Mouse (Mus musculus) E14TG2a.4 (cell line): ENCODE measurements around the gene Mtx1.

Experiments used
- H3K27me3 ChIP-seq: 2 replicates; pipeline ENCODE4 v1.6.1; 2014; ENCODE audit warnings: low read length, control low read depth; ENCODE audit not compliant: insufficient read depth
- H3K36me3 ChIP-seq: 2 replicates; pipeline ENCODE4 v1.6.1; 2014; ENCODE audit warnings: low read length, control low read depth; ENCODE audit not compliant: insufficient read depth
- H3K4me1 ChIP-seq: replicated peaks from 2 replicates; pipeline ENCODE4 v1.6.1; 2014; ENCODE audit warnings: low read depth, low read length, control low read depth
- H3K4me3 ChIP-seq: replicated peaks from 2 replicates; pipeline ENCODE4 v1.5.1; 2014; ENCODE audit warnings: mild to moderate bottlenecking, low read length
- H3K9me3 ChIP-seq: 2 replicates; pipeline ENCODE4 v1.6.1; 2014; ENCODE audit warnings: low read length, control low read depth
- CTCF ChIP-seq: conservative IDR thresholded peaks from 2 replicates; pipeline ENCODE4 v1.5.1; 2014; ENCODE audit warnings: low read length
- NANOG ChIP-seq: IDR thresholded peaks from 2 replicates; pipeline ENCODE4 v1.6.1; 2014; ENCODE audit warnings: borderline replicate concordance, low read length, mixed read lengths
- POU5F1 ChIP-seq: IDR thresholded peaks from 2 replicates; pipeline ENCODE4 v1.6.1; 2014; ENCODE audit warnings: low read length, borderline replicate concordance

Gene Mtx1

DNA sequence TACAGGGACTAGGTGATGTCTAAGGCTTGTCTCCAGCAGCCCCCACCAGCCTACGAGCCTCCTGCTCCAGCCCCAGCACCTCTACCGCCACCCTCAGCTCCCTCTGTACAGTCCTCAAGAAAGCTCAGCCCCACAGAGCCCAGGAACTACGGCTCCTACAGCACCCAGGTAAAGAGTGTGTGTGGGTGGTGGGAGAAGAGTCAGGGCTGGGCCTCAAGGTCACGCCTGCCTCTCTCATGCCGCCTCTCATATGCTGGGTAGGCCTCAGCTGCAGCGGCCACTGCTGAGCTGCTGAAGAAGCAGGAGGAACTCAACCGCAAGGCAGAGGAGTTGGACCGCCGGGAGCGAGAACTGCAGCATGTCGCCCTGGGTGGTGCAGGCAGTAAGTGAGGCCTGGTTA lies 47.8 kb downstream of the Mtx1 start:
- Histone ChIP-seq H3K4me1 (peaks cover 62% of the 10 kb centered on the region), H3K27me3 (peaks cover 4% of the 10 kb centered on the region), H3K4me3 (peak overlapping the region; percentile 93), H3K9me3 (no peaks in the 10 kb centered on the region), H3K36me3 (peaks cover 73% of the 10 kb centered on the region)
- TF ChIP-seq NANOG (no peak), POU5F1 (no peak), CTCF (no peak)

- H3K36me3 ChIP-seq: peaks cover 83% of the 10 kb centered on the region
- TF ChIP-seq CTCF (no peak), NANOG (no peak), POU5F1 (no peak)
- H3K4me1 ChIP-seq: peaks cover 53% of the 10 kb centered on the region
- no peaks in the 10 kb centered on the region for H3K9me3 ChIP-seq
- peak overlapping the region; percentile 93 for H3K4me3 ChIP-seq
- H3K27me3 ChIP-seq: no peaks in the 10 kb centered on the region
These were observed 48.8 kb downstream of the Mtx1 start for GRCm38 (mm10) chr3:89178107-89178385.

- Histone ChIP-seq H3K27me3 (no peaks in the 10 kb centered on the region), H3K4me1 (peaks cover 48% of the 10 kb centered on the region), H3K4me3 (peak within 1 kb of the TSS; percentile 93), H3K36me3 (peaks cover 86% of the 10 kb centered on the region), H3K9me3 (no peaks in the 10 kb centered on the region)
- 0 out of 2 replicates have a peak, but pooled peaks have one; percentile 0 for TF ChIP-seq CTCF
- TF ChIP-seq NANOG: no peak
- no peak for TF ChIP-seq POU5F1
These were observed 49.4 kb downstream of the Mtx1 start, which contains the start of gene Scamp3 for GRCm38 (mm10) chr3:89177242-89178106. Gene Scamp3 (plus strand): TSS chr3:89177473.

DNA sequence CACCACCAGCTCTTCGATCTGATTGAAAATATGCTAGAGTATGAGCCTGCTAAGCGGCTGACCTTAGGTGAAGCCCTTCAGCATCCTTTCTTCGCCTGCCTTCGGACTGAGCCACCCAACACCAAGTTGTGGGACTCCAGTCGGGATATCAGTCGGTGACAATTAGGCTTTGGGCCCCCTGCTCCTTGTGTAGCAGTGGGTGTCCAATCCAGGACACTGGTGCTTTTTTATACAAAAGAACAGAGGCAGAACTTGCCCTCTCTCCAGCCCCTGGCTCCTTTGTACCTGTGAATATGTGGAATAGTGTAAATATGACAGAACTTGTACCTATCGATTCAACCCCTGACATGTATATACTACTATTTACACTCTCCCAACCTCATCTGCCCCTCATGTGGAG lies 50.5 kb downstream of the Mtx1 start:
- no peaks in the 10 kb centered on the region for H3K9me3 ChIP-seq
- no peaks in the 10 kb centered on the region for H3K27me3 ChIP-seq
- no peak overlapping the region for H3K4me3 ChIP-seq
- peaks cover 38% of the 10 kb centered on the region for H3K4me1 ChIP-seq
- no peak for TF ChIP-seq NANOG
- H3K36me3 ChIP-seq: peaks cover 85% of the 10 kb centered on the region

GRCm38 (mm10) chr3:89175544-89175943 lies 51.3 kb downstream of the Mtx1 start:
- Histone ChIP-seq H3K4me1 (peaks cover 29% of the 10 kb centered on the region), H3K27me3 (no peaks in the 10 kb centered on the region), H3K9me3 (no peaks in the 10 kb centered on the region), H3K4me3 (no peak overlapping the region), H3K36me3 (peaks cover 85% of the 10 kb centered on the region)
- TF ChIP-seq POU5F1 (no peak), NANOG (no peak)

GRCm38 (mm10) chr3:89174844-89175243 lies 52.0 kb downstream of the Mtx1 start:
- TF ChIP-seq NANOG: no peak
- Histone ChIP-seq H3K9me3 (no peaks in the 10 kb centered on the region), H3K27me3 (no peaks in the 10 kb centered on the region), H3K4me1 (peaks cover 27% of the 10 kb centered on the region), H3K4me3 (no peak overlapping the region), H3K36me3 (peaks cover 85% of the 10 kb centered on the region)

DNA sequence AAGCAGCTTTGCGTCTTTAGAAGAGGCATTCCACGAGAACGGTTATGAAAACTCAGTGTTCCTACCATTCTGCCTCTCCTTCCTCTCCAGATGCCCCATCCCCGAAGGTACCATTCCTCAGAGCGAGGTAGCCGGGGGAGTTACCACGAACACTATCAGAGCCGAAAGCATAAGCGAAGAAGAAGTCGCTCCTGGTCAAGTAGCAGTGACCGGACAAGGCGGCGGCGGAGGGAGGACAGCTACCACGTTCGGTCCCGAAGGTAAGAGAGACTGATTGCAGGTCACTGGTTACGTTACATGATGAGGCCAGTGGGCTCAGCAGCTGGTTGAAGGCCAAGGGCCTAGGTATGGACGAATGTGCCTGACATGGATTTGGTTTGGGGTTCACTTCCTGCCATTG lies 59.9 kb downstream of the Mtx1 start:
- Histone ChIP-seq H3K4me1 (peaks cover 50% of the 10 kb centered on the region), H3K27me3 (no peaks in the 10 kb centered on the region), H3K9me3 (no peaks in the 10 kb centered on the region), H3K36me3 (peaks cover 62% of the 10 kb centered on the region), H3K4me3 (peak overlapping the region; percentile 13; the same call in 1 of the 2 replicates)
- no peak for TF ChIP-seq POU5F1
- no peak for TF ChIP-seq CTCF
- TF ChIP-seq NANOG: no peak

DNA sequence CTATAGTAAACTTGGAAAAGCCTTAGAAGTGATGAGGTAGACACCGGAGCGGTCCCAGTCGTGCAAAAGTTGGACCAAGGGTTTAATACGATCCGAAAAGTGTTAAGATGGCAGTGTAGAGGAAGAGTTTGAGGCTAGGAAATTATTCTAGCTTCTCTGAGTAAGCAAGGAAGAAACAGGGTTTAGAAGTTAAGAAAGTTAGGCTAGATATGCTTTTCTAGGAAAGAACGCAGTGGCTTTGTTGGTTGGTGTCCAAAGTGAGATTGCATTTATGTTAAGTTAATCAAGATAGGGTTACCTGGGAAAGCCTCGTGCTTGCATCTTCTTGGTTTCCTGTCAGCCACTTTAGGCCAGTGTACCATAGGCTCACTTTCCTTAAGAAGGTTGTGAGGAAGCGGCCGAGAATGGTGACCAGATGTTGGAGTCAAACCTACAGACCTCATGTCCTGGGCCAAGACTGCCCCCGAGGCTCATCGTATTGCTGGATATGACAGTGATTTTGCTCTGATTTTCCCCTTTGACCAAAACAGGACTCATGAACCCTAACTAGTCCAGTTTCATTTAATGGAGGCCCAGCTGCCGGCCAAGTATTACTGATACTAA lies 61.5 kb downstream of the Mtx1 start:
- Histone ChIP-seq H3K4me1 (peaks cover 52% of the 10 kb centered on the region), H3K36me3 (peaks cover 47% of the 10 kb centered on the region), H3K4me3 (peak overlapping the region; percentile 91), H3K9me3 (no peaks in the 10 kb centered on the region), H3K27me3 (no peaks in the 10 kb centered on the region)
- TF ChIP-seq POU5F1 (no peak), NANOG (no peak), CTCF (no peak)
